Mouse (Mus musculus): Measurements from ENCODE around the gene Kctd12. TPM values are rescaled to one million over a fixed set of nuclear protein-coding genes. Genes with fewer than 3 reads are reported as not detected.

Kctd12 gene
- total RNA-seq, 4 experiments from 2014 or later: 107 to 114 (median 111) TPM

DNA sequence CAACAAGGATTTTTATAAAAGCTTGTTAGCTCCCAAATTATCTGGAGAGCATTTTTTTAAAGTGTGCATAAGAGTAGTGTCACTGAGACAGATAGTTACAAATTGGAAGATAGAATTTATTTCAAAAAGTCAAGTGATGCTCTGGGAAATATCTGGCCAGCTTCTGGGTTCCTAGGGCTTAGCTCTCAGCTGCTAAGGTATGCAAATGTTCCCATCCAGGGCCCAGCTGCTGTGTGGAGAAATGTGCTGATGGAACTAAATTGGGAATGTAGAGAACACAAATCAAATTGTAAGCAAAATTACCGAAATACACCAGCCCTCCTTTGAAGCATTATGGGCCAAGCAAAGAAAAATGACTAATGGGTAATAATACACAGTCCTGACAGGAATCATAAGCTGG lies 16.6 kb downstream of the Kctd12 start:
- DNase-seq (ENCODE audit: low spot score in 2 of 2): no peak

DNA sequence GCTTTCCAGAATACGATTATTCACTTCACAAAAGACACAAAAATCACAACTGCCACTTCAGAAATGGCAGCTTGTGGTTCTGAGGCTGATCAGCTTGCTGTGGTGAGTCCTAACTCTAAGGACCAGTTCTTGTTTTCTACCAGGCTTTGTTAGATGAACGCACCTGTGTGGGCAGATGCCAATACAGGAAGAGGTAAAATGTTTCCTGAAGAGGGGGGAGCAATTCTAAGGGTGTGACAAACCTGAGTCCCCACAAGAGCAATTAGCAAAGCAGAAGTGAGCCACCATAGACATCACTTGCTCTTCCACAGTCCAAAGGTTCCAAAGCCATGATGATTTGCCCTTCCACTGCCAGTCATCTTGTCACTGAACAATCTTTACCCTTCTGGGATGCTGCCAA lies 20.4 kb downstream of the Kctd12 start:
- no peak for DNase-seq (ENCODE audit: low spot score in 2 of 2)

DNA sequence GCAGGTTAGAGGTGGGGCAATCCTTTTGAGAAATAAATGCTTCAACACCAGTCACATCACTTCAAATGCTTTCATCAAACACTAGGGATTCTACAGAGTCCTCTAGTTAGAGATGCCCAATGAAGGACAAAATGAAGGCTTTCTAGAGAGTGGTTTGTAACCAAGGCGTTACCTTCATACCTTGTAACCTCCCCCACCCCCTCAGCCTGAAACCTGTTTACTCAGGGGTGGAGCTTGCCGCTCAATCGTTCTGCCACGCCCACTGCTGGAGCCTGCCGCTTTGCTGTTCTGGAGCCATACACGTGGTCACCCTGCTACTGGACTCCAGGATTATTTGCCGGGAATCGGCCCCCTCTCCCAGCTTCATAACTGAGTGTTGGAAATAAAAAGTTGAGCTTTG lies 28.9 kb downstream of the Kctd12 start:
- no peak for DNase-seq (ENCODE audit: low spot score in 2 of 2)

DNA sequence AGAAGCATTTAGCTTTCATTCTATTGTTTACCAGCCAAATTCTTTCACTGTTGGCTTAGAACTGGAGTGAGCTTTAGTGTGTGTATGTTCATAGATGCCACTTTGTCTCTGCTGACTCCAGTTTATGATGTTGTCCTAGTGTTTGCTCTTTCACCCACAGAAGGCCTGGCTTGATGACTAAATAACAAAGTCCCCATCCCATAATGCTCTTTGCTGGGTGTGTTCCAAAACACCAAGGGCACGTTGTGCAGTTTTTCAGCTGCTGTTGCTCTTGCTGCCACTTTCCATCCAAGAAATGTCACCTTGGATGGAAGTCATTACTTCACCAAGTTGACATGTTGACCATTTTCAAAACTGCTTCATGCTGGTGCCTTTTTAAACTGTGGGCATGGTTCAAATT lies 30.5 kb downstream of the Kctd12 start:
- DNase-seq (ENCODE audit: low spot score in 2 of 2): no peak

DNA sequence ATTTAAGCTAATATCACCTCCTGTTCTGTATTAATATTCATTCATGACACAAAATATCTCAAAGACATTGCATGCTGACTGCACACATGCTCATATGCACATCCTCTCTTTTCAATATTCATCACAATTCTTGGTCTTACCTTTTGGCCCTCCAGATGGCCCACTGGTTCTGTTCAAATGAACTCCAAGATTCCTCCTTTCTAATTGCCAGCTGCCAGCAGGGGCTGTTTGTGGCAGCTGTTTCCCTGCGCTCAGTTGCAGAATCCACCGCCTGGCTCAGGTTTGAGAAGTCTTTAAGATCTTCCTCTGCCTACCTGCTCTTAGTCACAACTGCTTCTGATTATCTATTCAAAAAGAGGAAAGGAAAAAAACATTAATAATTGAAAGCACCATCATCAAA lies 34.6 kb downstream of the Kctd12 start:
- no peak for DNase-seq (ENCODE audit: low spot score in 2 of 2)

DNA sequence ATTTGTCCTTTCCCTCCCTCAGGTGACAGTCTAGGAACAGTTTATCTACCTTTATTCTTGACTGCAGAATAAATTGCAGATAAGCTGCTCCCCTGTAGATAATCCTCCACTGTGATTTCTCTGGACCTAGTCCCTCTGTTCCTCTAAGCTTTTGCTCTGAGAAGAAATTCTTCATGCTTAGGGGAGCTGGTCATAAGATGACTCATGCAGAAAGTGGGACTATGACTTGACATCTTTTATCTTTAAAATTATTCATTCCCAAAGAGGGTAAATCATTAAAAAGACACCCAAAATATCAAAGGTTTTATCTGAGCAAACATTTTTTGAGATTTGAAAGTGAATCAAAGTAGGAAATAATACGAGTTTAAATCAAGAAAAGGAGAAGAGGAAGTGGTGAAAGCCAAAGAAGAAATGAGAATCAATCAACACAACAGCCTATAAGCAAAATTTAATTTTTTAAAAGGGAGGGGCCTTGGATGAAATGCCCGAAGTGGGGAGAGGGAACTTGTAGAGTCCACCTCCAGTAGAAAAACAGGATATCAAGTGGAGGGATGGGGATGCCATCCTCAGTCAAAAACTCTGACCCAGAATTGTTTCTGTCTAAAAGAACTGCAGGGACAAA lies 40.1 kb downstream of the Kctd12 start:
- DNase-seq (ENCODE audit: low spot score in 2 of 2): no peak

DNA sequence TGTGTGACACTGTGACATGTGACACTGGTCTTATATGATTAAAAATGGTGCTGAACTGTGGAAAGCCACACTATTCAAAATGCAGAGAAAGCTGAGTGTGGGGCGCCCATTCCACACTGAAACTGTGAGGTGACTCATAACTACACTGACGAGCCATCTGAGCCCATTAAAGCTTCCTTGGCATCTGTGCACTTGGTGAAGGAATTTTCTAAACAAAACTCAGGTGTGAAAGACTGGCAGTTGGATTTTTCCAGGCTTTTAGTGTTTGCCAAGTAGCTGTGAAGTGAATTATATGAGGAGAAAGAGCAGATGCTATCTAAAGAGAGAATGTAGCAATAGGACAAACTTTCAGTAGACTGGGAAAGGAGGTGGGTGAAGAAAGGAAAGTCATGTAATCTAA lies 47.6 kb downstream of the Kctd12 start:
- DNase-seq (ENCODE audit: low spot score in 2 of 2): no peak

DNA sequence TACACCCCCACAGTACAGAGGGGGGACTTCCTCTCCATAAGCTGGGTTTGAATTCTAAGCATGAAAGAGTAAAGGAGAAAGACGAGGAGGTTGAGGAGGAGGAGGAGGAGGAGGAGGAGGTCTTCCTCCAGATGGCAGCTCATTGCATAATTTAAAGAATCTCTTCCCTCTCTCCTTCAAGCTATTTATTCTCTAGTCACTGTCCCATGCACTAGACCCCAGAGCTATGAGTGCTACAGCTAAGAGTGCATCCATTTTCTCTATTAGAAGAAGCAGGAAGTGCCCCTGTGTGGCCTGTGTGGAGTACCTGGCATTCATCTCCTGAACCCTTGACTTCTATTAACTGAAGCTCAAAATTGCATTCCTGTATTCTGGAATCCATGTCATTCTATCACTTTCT lies 51.5 kb downstream of the Kctd12 start:
- DNase-seq (ENCODE audit: low spot score in 2 of 2): no peak

DNA sequence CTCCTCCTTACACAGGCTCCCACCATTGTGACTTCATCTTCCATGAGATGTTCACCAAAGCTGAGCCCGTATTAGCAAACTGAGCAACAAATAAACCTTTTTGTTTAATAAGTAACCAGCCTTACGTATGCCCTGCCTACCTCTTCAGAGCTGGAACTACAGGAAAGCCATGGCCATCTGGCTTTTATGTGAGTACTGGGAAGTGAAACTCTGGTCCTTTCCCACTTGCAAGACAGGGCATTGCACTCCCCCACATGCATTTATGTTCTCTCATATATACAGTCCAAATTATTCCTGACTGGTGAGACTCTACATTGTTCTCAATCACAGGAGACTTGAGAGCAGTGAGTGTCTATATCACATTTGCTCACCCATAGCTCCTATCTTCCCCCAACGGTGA lies 52.9 kb downstream of the Kctd12 start:
- no peak for DNase-seq (ENCODE audit: low spot score in 2 of 2)

DNA sequence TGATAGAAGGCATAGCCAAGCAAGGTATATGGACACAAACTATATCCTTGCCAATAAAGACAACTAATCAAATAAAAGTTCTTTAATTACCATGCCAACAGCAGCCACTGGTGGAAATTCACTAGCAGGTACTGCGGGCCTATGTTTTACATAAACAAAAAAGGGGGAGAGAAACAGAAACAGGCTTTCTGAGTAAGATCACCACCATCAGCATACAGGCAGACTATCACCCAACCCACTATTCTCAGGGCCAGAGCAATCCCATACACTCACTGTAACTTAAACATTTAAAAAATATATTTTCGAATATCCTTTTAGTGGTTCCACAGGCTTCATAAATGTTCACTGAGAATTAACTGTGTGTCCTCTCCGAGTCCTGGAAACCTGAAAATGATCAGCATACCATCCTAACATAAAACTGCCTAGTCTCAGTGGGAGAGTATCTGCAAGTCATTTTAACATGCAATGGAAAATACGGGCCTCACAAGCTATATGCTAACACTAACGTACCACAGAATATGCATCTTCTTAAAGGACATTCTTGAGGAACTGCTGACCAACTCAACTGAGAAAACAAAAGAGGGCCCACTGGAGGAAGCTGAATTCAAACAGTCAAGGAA lies 54.5 kb downstream of the Kctd12 start:
- DNase-seq (ENCODE audit: low spot score in 2 of 2): no peak

Small RNA genes within 50 kb of the gene (microRNA-seq; reads per million reads assigned to microRNA genes)
- 2.2 to 5.6 reads per million in 2 experiments for gene Mir5130

Other genes with a start within 250 kb of the Kctd12 start
- gene Acod1, start 64.3 kb upstream of the Kctd12 start, total RNA-seq (2022): not detected
- 10 to 100 TPM; 10.1 to 17.2 (median 13.5) TPM for gene Cln5, start 87.6 kb upstream of the Kctd12 start, total RNA-seq (2022)
- gene Fbxl3, start 116.9 kb upstream of the Kctd12 start, total RNA-seq (2022): 10 to 100 TPM; 85.6 to 97.4 (median 89.1) TPM